Mouse (Mus musculus): ENCODE data around the gene Sema3a. TPM values are rescaled to one million over a fixed set of nuclear protein-coding genes. Genes with fewer than 3 reads are reported as not detected.

Sema3a gene
- 1.1 TPM for polyA plus RNA-seq (2014; fragmentation: Illumina TruSeq; extraction: RNeasy Lipid Tissue Mini Kit (QIAGEN cat#74804); ENCODE audit: low read depth, low replicate concordance)

DNA sequence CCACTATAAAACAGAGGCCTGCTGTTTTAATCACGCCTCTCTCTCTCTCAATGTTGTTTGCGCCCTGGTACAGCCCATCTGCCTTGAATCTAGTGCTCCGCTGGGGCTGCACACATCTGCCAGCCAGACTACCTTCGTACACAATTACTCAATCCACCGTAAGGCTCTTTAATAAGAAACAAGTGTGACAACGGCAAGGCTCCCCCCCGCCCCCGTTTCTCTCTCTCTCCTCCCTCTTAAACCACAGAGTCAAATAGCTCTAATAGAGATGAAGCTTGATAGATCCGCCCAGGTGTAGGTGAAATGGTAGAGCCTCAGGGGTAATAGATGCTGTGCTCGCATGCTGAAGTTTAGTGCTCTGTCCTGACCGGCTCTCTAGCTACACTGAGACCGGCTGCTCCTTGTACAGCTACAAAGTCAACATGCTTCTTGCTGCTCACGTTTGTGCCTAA lies at the start of gene Sema3a:
Gene Sema3a, plus strand, starts transcription at position 174 of the 452 bp plus-strand sequence.

All from kidney, adult 10 weeks (tissue).